Mouse (Mus musculus): ENCODE results near the gene Bex1. TPM values are rescaled to one million over a fixed set of nuclear protein-coding genes. Genes with fewer than 3 reads are reported as not detected.

Gene Bex1
- not detected for polyA plus RNA-seq (2017; shearing (Covaris generic))

DNA sequence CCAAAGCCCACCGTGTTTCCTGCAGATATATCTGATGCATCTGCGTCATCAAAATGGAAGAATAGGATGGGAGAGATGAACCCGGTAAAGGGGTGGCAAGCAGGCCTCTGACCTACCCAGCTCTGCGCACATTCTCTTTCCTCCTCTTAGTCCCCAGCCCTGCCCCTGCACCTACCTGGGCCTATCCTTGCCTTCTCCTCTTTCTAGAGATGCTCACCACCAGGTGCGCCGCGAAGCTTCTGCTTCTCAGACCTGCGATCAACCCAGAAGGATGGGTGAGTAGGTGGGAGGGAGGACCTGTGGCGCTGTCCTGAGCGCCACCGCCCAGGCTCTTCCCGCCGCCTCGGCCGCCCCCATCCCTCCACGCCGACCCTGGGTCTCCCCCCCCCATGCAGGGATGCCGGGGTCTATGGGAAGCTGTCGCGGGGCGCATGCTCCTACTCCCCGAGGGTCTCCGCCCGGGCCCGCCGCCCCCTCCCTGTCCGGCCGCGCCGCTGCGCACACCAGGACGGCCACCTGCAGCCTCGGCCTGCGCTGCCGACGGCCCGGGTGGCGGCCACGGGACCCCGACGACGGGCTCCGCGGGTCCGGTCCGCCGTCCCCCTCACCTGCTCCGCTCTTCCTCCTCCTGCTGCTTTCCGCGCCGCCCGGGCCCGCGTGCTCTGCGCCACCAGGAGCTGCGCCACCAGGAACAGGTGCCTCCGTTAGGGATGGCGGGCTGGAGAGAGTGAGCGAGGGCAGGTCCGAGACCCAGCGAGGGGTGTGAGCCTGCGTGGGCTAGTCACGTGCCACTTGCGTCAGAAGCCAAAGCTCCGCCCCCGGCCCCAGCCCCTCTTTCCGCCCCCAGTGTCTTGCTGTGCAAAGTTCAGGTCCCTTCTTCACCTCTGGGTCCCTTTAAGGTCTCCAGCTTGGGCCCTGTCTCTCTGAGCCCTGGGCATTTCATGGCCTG, at the start of gene Bex1, which contains the start of gene Tceal7:
TSS of gene Bex1 (minus strand) at position 785 of the 949 bp plus-strand sequence.
TSS of gene Tceal7 (plus strand) at position 51 of the 949 bp plus-strand sequence.

DNA sequence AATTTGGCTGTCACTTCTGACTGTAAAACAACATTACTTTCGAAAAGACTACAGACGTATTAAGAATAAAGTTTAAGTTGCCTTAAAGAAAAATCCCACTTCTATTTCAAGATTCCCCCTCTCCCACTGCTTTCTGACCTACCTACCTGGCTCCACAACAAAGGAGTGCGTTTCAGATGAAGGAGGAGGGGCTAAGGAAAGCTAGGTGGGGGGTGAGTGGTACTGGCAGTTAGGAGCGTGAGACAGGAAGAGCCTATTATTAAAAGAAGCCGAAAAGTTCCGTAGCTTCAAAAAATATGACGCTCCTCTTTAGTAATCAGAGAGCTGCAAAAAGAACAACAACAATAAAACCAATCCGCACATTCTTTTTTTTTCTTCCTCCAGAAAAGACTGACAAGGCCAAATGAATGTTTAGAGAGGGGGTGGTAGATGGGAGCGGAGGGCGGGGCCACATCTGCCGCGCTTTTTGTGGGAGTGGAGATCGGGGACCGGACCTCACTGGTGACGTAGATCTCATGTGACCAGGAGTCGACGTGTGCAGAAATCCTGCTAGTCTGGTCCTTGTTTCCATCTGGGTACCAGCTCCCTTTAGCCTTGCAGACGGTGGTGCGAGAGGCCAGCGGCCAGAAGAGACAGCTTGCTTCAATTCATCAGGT, 29.4 kb upstream of the Bex1 start, which contains the start of gene Tceal9:
TSS of gene Tceal9 (plus strand) at position 506 of the 656 bp plus-strand sequence.

DNA sequence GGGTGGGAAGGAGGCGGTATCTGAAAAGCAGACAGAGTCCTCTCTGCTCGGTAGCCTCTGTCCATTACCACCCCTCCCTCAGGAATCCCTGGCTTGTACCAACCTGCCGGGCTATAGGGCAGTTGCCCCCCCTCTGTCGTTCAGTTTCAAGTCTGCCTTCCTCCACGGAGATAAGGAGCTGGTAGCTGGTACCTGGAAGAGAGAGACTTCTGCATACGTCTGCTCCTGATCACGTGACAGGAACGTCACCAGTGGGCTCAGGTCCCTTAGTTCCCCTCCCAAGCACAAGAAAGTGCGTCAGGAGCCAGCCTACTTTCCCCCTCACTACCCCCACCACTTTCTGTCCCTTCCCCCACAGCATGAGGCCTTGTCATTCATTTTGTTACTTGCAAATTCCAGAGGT, 11.6 kb downstream of the Bex1 start, which contains the start of gene Tceal5:
TSS of gene Tceal5 (minus strand) at position 213 of the 403 bp plus-strand sequence.

DNA sequence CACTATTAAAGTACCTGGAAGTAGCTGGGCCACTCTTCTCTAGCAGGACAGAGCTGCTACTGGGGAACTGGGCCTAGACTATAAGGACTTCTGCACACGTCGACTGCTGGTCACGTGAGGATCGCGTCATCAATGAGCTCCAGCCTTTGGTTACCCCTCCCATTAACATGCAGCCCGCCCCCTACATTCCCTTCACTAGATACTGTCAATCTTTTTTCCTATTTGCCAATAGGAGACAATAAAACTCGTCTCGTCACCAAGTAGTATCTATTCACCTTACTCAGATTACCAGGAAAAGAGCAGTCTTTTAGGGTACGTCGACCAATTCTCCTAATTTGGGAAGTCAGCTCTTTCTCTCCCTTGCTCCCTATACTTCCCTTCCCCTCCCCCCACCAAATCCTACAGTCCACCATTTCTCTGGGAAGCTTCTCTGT, 43.2 kb downstream of the Bex1 start, which contains the start of gene Tceal8:
TSS of gene Tceal8 (minus strand) at position 225 of the 434 bp plus-strand sequence.

Other genes starting within 250 kb of the Bex1 start
- gene Arxes2, start 221.7 kb downstream of the Bex1 start, polyA plus RNA-seq (2017; shearing (Covaris generic)), result 6.6 TPM
- gene Arxes1, start 182.1 kb downstream of the Bex1 start, polyA plus RNA-seq (2017; shearing (Covaris generic)), result not detected
- gene Bex2, start 147.3 kb downstream of the Bex1 start, polyA plus RNA-seq (2017; shearing (Covaris generic)), result 1.3 TPM
- gene Nxf3, start 130.3 kb downstream of the Bex1 start, polyA plus RNA-seq (2017; shearing (Covaris generic)), result not detected
- gene Bex4, start 76.5 kb downstream of the Bex1 start, polyA plus RNA-seq (2017; shearing (Covaris generic)), result not detected
- gene Tceal8, start 43.2 kb downstream of the Bex1 start, polyA plus RNA-seq (2017; shearing (Covaris generic)), result 1.1 TPM
- gene Tceal5, start 11.6 kb downstream of the Bex1 start, polyA plus RNA-seq (2017; shearing (Covaris generic)), result not detected
- not detected for gene Tceal7, start 734 bp downstream of the Bex1 start, polyA plus RNA-seq (2017; shearing (Covaris generic))
- 49.4 TPM for gene Tceal9, start 29.6 kb upstream of the Bex1 start, polyA plus RNA-seq (2017; shearing (Covaris generic))
- 100 TPM for gene Bex3, start 54.7 kb upstream of the Bex1 start, polyA plus RNA-seq (2017; shearing (Covaris generic))

Measured in CD4-positive, CD25-positive, alpha-beta regulatory T cell, adult 9 weeks (primary cell).